Mouse (Mus musculus): Measurements from ENCODE around the gene Tmem138. TPM values are rescaled to one million over a fixed set of nuclear protein-coding genes. Genes with fewer than 3 reads are reported as not detected.

Gene Tmem138
- polyA plus RNA-seq, 1 experiment from 2014 or later = 46.9 TPM

DNA sequence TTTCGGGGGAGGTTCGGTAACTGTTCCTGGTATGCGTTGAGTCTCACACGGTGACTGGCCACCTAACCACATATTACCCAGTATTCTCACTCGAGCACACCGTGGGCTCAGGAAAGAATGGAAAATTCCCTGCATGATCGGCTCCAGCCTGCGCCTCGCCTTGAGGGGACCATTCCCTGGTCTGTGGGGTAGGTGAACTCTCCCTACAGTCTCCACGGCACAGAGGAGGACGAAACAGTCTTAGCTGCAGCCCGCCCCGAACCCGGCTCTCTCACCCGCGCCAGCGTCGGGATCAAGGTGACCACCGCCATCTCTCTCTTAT lies 52.4 kb downstream of the Tmem138 start:
- Histone ChIP-seq H3K9ac (peak overlapping the region; percentile 93), H3K9me3 (replicated peaks) (no peaks in the 10 kb centered on the region), H3K4me2 (peak overlapping the region; percentile 64), H3K4me3 (replicated peaks) (peak overlapping the region; percentile 89), H3K36me3 (peaks cover 18% of the 10 kb centered on the region), H3K27me3 (no peaks in the 10 kb centered on the region), H3K27ac (peak overlapping the region; percentile 99), H3K4me1 (peaks cover 29% of the 10 kb centered on the region)
- WGBS = under 1% methylated on average over 19 of the region's 19 CpGs
- ATAC-seq (replicated peaks; ENCODE audit: low FRiP score) = no peak

DNA sequence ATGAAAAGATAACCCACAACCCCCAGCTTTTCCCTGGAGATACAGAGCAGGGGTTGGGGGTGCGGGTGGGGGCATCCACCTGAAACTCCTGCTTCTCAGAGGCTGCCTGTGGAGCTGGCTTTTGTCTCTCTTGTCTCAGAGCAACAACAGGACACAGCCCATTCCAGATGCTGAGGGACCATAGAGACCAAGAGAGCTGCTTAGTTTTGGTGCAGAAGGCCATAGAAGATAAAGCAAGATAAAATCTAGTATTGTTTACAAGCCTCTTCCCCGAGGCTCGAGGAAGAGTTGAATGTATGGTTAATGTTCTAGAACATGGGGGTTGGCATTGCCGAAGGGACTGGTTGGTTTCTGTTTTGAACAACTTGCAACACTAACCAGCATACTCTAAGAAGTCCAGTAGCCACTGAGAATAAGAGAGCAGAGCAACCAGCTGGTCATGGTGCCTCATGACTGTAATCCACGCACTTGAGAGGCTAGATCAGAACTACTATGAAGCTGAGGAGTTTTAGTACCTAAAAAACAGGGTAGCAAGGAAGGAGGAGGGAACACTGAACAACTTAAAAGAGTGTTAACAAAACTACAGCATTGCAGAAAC lies 53.6 kb downstream of the Tmem138 start:
- peaks cover 29% of the 10 kb centered on the region for H3K4me1 ChIP-seq
- peak overlapping the region; percentile 89; the same call in 1 of the 2 replicates for H3K4me3 ChIP-seq (replicated peaks)
- ATAC-seq (replicated peaks; ENCODE audit: low FRiP score) = no peak
- H3K9me3 ChIP-seq (replicated peaks) = no peaks in the 10 kb centered on the region
- no peaks in the 10 kb centered on the region for H3K27me3 ChIP-seq
- H3K36me3 ChIP-seq = peaks cover 10% of the 10 kb centered on the region
- H3K4me2 ChIP-seq = peak overlapping the region; percentile 64; the same call in 1 of the 2 replicates
- no peak overlapping the region for H3K27ac ChIP-seq
- no peak overlapping the region for H3K9ac ChIP-seq
- 72% methylated on average over 5 of the region's 5 CpGs for WGBS

DNA sequence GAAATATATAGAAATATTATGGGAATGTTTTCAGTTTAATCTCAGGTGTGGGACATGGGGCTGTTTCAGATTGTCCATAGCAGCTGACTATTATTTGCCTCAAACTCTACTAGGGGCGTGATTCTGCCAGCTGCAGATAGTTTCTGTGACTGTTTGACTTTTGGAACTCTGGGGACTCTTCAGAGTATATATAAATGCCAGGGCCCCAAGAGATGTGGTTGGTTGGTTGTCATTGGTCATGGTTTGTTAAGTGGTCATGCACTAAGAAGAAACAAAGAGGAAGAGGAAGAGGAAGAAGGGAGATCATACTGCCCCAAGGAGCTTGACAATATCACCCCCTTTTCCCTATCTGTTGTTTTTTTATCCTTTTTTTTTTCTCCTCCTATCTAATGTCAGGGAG lies 55.2 kb downstream of the Tmem138 start:
- WGBS = 83% methylated on average over 1 of the region's 1 CpGs
- H3K4me1 ChIP-seq = peaks cover 21% of the 10 kb centered on the region
- no peak for ATAC-seq (replicated peaks; ENCODE audit: low FRiP score)
- no peaks in the 10 kb centered on the region for H3K27me3 ChIP-seq
- H3K36me3 ChIP-seq = peaks cover 12% of the 10 kb centered on the region
- H3K9me3 ChIP-seq (replicated peaks) = no peaks in the 10 kb centered on the region
- H3K27ac ChIP-seq = no peak overlapping the region
- H3K4me2 ChIP-seq = no peak overlapping the region
- no peak overlapping the region for H3K4me3 ChIP-seq (replicated peaks)
- H3K9ac ChIP-seq = no peak overlapping the region

Other genes with a start within 250 kb of the Tmem138 start
- gene Syt7, start 188.3 kb downstream of the Tmem138 start, polyA plus RNA-seq (2015; fragmentation: Nextera tagmentation; extraction: Ambion mirVana) = 1.5 and 2.3 TPM in 2 replicates
- 0.69 and 0.73 TPM in 2 replicates for gene Lrrc10b, start 119.9 kb downstream of the Tmem138 start, polyA plus RNA-seq (2015; fragmentation: Nextera tagmentation; extraction: Ambion mirVana)
- gene Ppp1r32, start 94.4 kb downstream of the Tmem138 start, polyA plus RNA-seq (2015; fragmentation: Nextera tagmentation; extraction: Ambion mirVana) = not detected in 2 replicates
- gene Cpsf7, start 52.1 kb downstream of the Tmem138 start, polyA plus RNA-seq (2015; fragmentation: Nextera tagmentation; extraction: Ambion mirVana) = 48.0 and 49.6 TPM in 2 replicates
- gene Sdhaf2, start 51.2 kb downstream of the Tmem138 start, polyA plus RNA-seq (2015; fragmentation: Nextera tagmentation; extraction: Ambion mirVana) = 59.4 and 61.4 TPM in 2 replicates
- gene Tmem216, start 21.1 kb downstream of the Tmem138 start, polyA plus RNA-seq (2015; fragmentation: Nextera tagmentation; extraction: Ambion mirVana) = 47.1 and 51.6 TPM in 2 replicates
- 16.6 and 16.7 TPM in 2 replicates for gene Cyb561a3, start 190 bp downstream of the Tmem138 start, polyA plus RNA-seq (2015; fragmentation: Nextera tagmentation; extraction: Ambion mirVana)
- 338 and 368 TPM in 2 replicates for gene Ddb1, start 28.0 kb upstream of the Tmem138 start, polyA plus RNA-seq (2015; fragmentation: Nextera tagmentation; extraction: Ambion mirVana)
- 32.3 and 38.7 TPM in 2 replicates for gene Tkfc, start 28.3 kb upstream of the Tmem138 start, polyA plus RNA-seq (2015; fragmentation: Nextera tagmentation; extraction: Ambion mirVana)
- 3.0 and 3.2 TPM in 2 replicates for gene Vwce, start 56.9 kb upstream of the Tmem138 start, polyA plus RNA-seq (2015; fragmentation: Nextera tagmentation; extraction: Ambion mirVana)
- gene Pga5, start 100.7 kb upstream of the Tmem138 start, polyA plus RNA-seq (2015; fragmentation: Nextera tagmentation; extraction: Ambion mirVana) = not detected in 2 replicates
- 29.7 and 31.7 TPM in 2 replicates for gene Vps37c, start 111.4 kb upstream of the Tmem138 start, polyA plus RNA-seq (2015; fragmentation: Nextera tagmentation; extraction: Ambion mirVana)
- gene Cd5, start 161.6 kb upstream of the Tmem138 start, polyA plus RNA-seq (2015; fragmentation: Nextera tagmentation; extraction: Ambion mirVana) = 0.34 and 0.82 TPM in 2 replicates

Data from kidney, embryonic 15.5 days (tissue).